Mouse (Mus musculus): ENCODE measurements around the gene Rpsa. TPM values are rescaled to one million over a fixed set of nuclear protein-coding genes. Genes with fewer than 3 reads are reported as not detected.
A peak's percentile ranks its signal among the peaks of the same experiment; 100 is the strongest.

Rpsa gene
- 1,158 and 1,181 TPM in 2 replicates for polyA plus RNA-seq (2016; fragmentation: Nextera tagmentation; extraction: Ambion mirVana)

GRCm38 (mm10) chr9:120127538-120128251 lies at the start of gene Rpsa:
Rpsa (plus strand) TSS chr9:120127689.
- H3K9me3 ChIP-seq, result no peaks in the 10 kb centered on the region
- peak within 1 kb of the TSS; percentile 100 for H3K4me3 ChIP-seq
- peak within 1 kb of the TSS; percentile 100 for H3K9ac ChIP-seq
- under 1% methylated on average over 69 of the region's 72 CpGs for WGBS
- peak within 1 kb of the TSS; percentile 91 for H3K27ac ChIP-seq
- peak; percentile 95 for ATAC-seq (ENCODE audit: insufficient number of reproducible peaks, insufficient read depth, low FRiP score, low TSS enrichment)
- peaks cover 56% of the 10 kb centered on the region for H3K36me3 ChIP-seq
- peak within 1 kb of the TSS; percentile 88 for H3K4me2 ChIP-seq (replicated peaks)
- H3K27me3 ChIP-seq, result no peaks in the 10 kb centered on the region
- H3K4me1 ChIP-seq, result peaks cover 13% of the 10 kb centered on the region

DNA sequence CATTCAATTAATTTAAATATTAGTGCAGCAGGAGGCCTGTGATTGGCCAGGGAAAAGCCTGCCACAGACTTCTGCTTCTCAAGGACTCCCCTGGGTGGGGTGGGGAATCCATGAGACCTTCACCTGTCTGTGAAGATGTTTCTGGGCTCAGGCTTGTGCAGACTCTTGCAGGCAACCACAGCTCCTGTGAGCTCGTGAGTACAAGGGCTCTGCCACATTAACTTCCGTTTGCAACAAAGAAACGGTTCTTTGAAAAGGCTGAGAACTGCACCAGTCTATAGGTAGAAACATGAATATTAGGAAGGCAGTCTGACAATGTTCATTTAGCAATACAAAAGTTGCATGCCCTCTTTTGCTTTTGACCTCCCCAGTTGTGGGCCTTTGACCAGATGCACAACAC lies 49.2 kb upstream of the Rpsa start:
- Histone ChIP-seq H3K9me3 (no peaks in the 10 kb centered on the region), H3K4me3 (no peak overlapping the region), H3K27me3 (no peaks in the 10 kb centered on the region), H3K4me2 (replicated peaks) (no peak overlapping the region), H3K4me1 (no peaks in the 10 kb centered on the region), H3K36me3 (no peaks in the 10 kb centered on the region), H3K27ac (no peak overlapping the region), H3K9ac (no peak overlapping the region)
- 70% methylated on average over 3 of the region's 3 CpGs for WGBS
- no peak for ATAC-seq (ENCODE audit: insufficient number of reproducible peaks, insufficient read depth, low FRiP score, low TSS enrichment)

- Histone ChIP-seq H3K9me3 (no peaks in the 10 kb centered on the region), H3K4me1 (no peaks in the 10 kb centered on the region), H3K4me3 (no peak overlapping the region), H3K4me2 (replicated peaks) (no peak overlapping the region), H3K9ac (no peak overlapping the region), H3K27ac (no peak overlapping the region), H3K27me3 (no peaks in the 10 kb centered on the region), H3K36me3 (no peaks in the 10 kb centered on the region)
- WGBS, result 77% methylated on average over 7 of the region's 7 CpGs
- no peak for ATAC-seq (ENCODE audit: insufficient number of reproducible peaks, insufficient read depth, low FRiP score, low TSS enrichment)
These were observed 47.6 kb upstream of the Rpsa start for GRCm38 (mm10) chr9:120079901-120080300.

- H3K4me2 ChIP-seq (replicated peaks), result no peak overlapping the region
- no peak overlapping the region for H3K9ac ChIP-seq
- H3K27ac ChIP-seq, result no peak overlapping the region
- ATAC-seq (ENCODE audit: insufficient number of reproducible peaks, insufficient read depth, low FRiP score, low TSS enrichment), result no peak
- WGBS, result 82% methylated on average over 8 of the region's 8 CpGs
- no peaks in the 10 kb centered on the region for H3K9me3 ChIP-seq
- peaks cover 4% of the 10 kb centered on the region; the same call in 1 of the 2 replicates for H3K27me3 ChIP-seq
- no peak overlapping the region for H3K4me3 ChIP-seq
- H3K36me3 ChIP-seq, result no peaks in the 10 kb centered on the region
- no peaks in the 10 kb centered on the region for H3K4me1 ChIP-seq
These were observed 46.9 kb upstream of the Rpsa start for GRCm38 (mm10) chr9:120080546-120081108.

- no peak overlapping the region for H3K4me3 ChIP-seq
- no peak for ATAC-seq (ENCODE audit: insufficient number of reproducible peaks, insufficient read depth, low FRiP score, low TSS enrichment)
- 72% methylated on average over 6 of the region's 6 CpGs for WGBS
- H3K4me1 ChIP-seq, result no peaks in the 10 kb centered on the region
- H3K4me2 ChIP-seq (replicated peaks), result no peak overlapping the region
- no peaks in the 10 kb centered on the region for H3K9me3 ChIP-seq
- peaks cover 4% of the 10 kb centered on the region; the same call in 1 of the 2 replicates for H3K27me3 ChIP-seq
- no peak overlapping the region for H3K27ac ChIP-seq
- no peaks in the 10 kb centered on the region for H3K36me3 ChIP-seq
- H3K9ac ChIP-seq, result no peak overlapping the region
These were observed 46.2 kb upstream of the Rpsa start for GRCm38 (mm10) chr9:120081247-120081646.

- no peaks in the 10 kb centered on the region for H3K4me1 ChIP-seq
- no peak overlapping the region for H3K4me2 ChIP-seq (replicated peaks)
- H3K9ac ChIP-seq, result no peak overlapping the region
- no peaks in the 10 kb centered on the region for H3K9me3 ChIP-seq
- peaks cover 4% of the 10 kb centered on the region; the same call in 1 of the 2 replicates for H3K27me3 ChIP-seq
- H3K27ac ChIP-seq, result no peak overlapping the region
- H3K4me3 ChIP-seq, result no peak overlapping the region
- no peak for ATAC-seq (ENCODE audit: insufficient number of reproducible peaks, insufficient read depth, low FRiP score, low TSS enrichment)
- WGBS, result 84% methylated on average over 5 of the region's 5 CpGs
- no peaks in the 10 kb centered on the region for H3K36me3 ChIP-seq
These were observed 45.5 kb upstream of the Rpsa start for GRCm38 (mm10) chr9:120081967-120082366.

DNA sequence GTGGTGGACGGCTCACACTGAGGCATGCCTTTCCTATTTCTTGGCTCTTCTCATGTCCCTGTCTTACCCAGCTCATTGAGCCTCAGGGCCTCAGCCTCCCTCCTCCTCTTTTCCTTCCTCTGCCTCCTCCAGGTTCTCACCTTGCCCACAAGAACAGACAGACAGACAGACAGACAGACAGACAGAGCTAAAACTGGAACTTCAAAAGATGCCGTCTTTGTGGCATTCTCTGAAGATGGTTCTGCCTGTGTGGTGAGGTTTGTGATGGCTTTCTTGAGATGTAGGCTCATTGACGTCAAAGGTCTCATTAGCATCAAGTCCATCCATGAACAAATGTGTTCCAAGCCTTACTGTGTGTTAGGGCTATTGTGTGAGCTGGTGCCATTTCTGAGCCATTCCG lies 44.8 kb upstream of the Rpsa start:
- H3K27me3 ChIP-seq, result peaks cover 4% of the 10 kb centered on the region; the same call in 1 of the 2 replicates
- no peak overlapping the region for H3K27ac ChIP-seq
- H3K36me3 ChIP-seq, result no peaks in the 10 kb centered on the region
- ATAC-seq (ENCODE audit: insufficient number of reproducible peaks, insufficient read depth, low FRiP score, low TSS enrichment), result no peak
- H3K4me2 ChIP-seq (replicated peaks), result no peak overlapping the region
- H3K9me3 ChIP-seq, result no peaks in the 10 kb centered on the region
- H3K9ac ChIP-seq, result no peak overlapping the region
- 83% methylated on average over 4 of the region's 4 CpGs for WGBS
- H3K4me3 ChIP-seq, result no peak overlapping the region
- no peaks in the 10 kb centered on the region for H3K4me1 ChIP-seq

DNA sequence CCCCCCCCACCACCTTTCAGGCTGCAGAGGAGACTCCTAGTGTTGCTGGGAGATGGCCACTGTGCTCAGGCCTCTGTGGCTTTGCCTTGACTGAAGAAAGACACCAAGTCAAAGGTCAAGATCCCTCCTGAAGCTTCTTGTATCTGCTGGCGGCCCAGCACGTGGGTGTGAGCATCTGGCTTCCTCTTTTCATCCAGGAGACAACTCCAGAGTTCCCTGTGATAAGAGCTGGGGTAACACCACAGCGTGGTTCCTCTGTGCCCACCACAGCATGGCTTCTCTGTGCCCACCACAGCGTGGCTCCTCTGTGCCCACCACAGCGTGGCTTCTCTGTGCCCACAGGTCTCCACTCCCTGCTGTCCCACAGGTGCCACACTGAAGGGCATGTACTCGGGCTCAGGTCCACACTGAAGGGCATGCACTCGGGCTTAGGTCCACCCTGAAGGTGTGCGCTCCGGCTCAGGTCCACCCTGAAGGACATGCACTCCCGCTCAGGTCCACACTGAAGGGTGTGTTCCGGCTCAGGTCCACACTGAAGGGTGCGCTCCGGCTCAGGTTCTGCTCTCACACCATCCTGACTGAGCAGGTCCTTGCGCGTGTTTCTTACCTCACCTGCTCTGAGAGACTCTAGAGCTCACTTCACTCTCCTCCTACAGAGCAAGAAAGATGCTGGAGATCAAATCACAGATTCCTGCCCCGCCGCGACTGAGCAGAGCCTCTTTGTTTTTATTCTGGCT lies 44.2 kb upstream of the Rpsa start:
- Histone ChIP-seq H3K9ac (no peak overlapping the region), H3K9me3 (no peaks in the 10 kb centered on the region), H3K27ac (no peak overlapping the region), H3K4me3 (no peak overlapping the region), H3K4me2 (replicated peaks) (no peak overlapping the region), H3K27me3 (peaks cover 4% of the 10 kb centered on the region; the same call in 1 of the 2 replicates), H3K4me1 (no peaks in the 10 kb centered on the region), H3K36me3 (no peaks in the 10 kb centered on the region)
- 80% methylated on average over 18 of the region's 18 CpGs for WGBS
- ATAC-seq (ENCODE audit: insufficient number of reproducible peaks, insufficient read depth, low FRiP score, low TSS enrichment), result no peak

- Histone ChIP-seq H3K4me1 (no peaks in the 10 kb centered on the region), H3K9me3 (peaks cover 5% of the 10 kb centered on the region; the same call in 1 of the 2 replicates), H3K27ac (no peak overlapping the region), H3K4me3 (no peak overlapping the region), H3K4me2 (replicated peaks) (no peak overlapping the region), H3K9ac (no peak overlapping the region), H3K36me3 (no peaks in the 10 kb centered on the region), H3K27me3 (peaks cover 4% of the 10 kb centered on the region; the same call in 1 of the 2 replicates)
- ATAC-seq (ENCODE audit: insufficient number of reproducible peaks, insufficient read depth, low FRiP score, low TSS enrichment), result no peak
- WGBS, result 83% methylated on average over 9 of the region's 9 CpGs
These were observed 43.1 kb upstream of the Rpsa start for GRCm38 (mm10) chr9:120084406-120084805.

GRCm38 (mm10) chr9:120089125-120089524 lies 38.4 kb upstream of the Rpsa start:
- peaks cover 4% of the 10 kb centered on the region; the same call in 1 of the 2 replicates for H3K27me3 ChIP-seq
- ATAC-seq (ENCODE audit: insufficient number of reproducible peaks, insufficient read depth, low FRiP score, low TSS enrichment), result no peak
- no peak overlapping the region for H3K4me3 ChIP-seq
- no peaks in the 10 kb centered on the region for H3K36me3 ChIP-seq
- WGBS, result 84% methylated on average over 7 of the region's 7 CpGs
- H3K4me1 ChIP-seq, result no peaks in the 10 kb centered on the region
- H3K4me2 ChIP-seq (replicated peaks), result no peak overlapping the region
- H3K27ac ChIP-seq, result no peak overlapping the region
- H3K9me3 ChIP-seq, result peaks cover 5% of the 10 kb centered on the region; the same call in 1 of the 2 replicates
- no peak overlapping the region for H3K9ac ChIP-seq

DNA sequence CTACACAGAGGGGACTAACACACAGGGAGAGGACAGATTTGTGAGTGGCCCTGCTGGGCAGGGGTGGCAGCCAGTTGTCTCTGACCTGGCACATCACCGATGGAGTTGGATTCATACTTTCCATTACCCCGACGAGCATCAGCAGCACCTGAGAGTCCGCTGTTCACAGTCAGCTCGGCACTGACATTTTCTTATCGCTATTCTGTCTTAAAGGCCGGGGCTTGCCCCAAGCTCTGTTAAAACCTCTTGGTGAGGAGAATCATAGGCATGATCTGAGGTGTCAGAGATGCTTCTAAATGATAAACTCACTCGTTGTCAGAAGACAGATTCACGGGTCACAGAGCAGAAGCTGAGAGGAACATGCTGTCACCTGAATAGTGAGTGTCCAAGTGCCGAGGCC lies 36.4 kb upstream of the Rpsa start:
- Histone ChIP-seq H3K27ac (no peak overlapping the region), H3K4me2 (replicated peaks) (no peak overlapping the region), H3K4me1 (no peaks in the 10 kb centered on the region), H3K4me3 (no peak overlapping the region), H3K36me3 (no peaks in the 10 kb centered on the region), H3K27me3 (no peaks in the 10 kb centered on the region), H3K9ac (no peak overlapping the region), H3K9me3 (peaks cover 5% of the 10 kb centered on the region; the same call in 1 of the 2 replicates)
- WGBS, result 87% methylated on average over 10 of the region's 10 CpGs
- ATAC-seq (ENCODE audit: insufficient number of reproducible peaks, insufficient read depth, low FRiP score, low TSS enrichment), result no peak
